Mouse (Mus musculus) MEL (cell line): Measurements from ENCODE around the gene Zbtb20.

Experiments
- CTCF ChIP-seq, 3 experiments: IDR thresholded peaks in 2 of 3; conservative IDR thresholded peaks in 1 of 3; 2 replicates each; pipeline ENCODE4 v1.5.1; 2011 to 2012; ENCODE audit warnings: low read length in 3 of 3, low read depth in 2 of 3, mild to moderate bottlenecking in 2 of 3, improper control_type of control experiment in 1 of 3, inconsistent platforms in 1 of 3, mixed read lengths in 1 of 3, moderate library complexity in 1 of 3; ENCODE audit not compliant: control insufficient read depth in 1 of 3, insufficient read depth in 1 of 3, poor library complexity in 1 of 3, severe bottlenecking in 1 of 3
- E2F4 ChIP-seq: IDR thresholded peaks from 2 replicates; pipeline ENCODE4 v1.6.1; 2011; ENCODE audit warnings: low read depth, low read length, improper control_type of control experiment, borderline replicate concordance
- MAX ChIP-seq: IDR thresholded peaks from 2 replicates; pipeline ENCODE4 v1.6.1; 2011; ENCODE audit warnings: low read length, improper control_type of control experiment
- POLR2AphosphoS2 ChIP-seq: IDR thresholded peaks from 2 replicates; pipeline ENCODE4 v1.6.1; 2011; ENCODE audit warnings: low read length, improper control_type of control experiment

- TF ChIP-seq POLR2AphosphoS2 (no peak), CTCF (IDR thresholded peaks at IDR 0.05 in 2 of 3, conservative IDR thresholded peaks at IDR 0.05 in 1 of 3; ENCODE audit: control insufficient read depth in 1 of 3, insufficient read depth in 1 of 3, low read depth in 2 of 3, low read length in 3 of 3, poor library complexity in 1 of 3, severe bottlenecking in 1 of 3) (no peak), MAX (no peak), E2F4 (no peak)
Measured at GRCm38 (mm10) chr16:43668294-43668693, 792.6 kb downstream of the Zbtb20 start.
